Mouse (Mus musculus) bone marrow, adult 2 months (tissue): ENCODE measurements around the gene Crtac1. TPM values are rescaled to one million over a fixed set of nuclear protein-coding genes. Genes with fewer than 3 reads are reported as not detected.

Experiments
- H3K27ac ChIP-seq: fragments of 200-500 bp; 2 replicates; pipeline ENCODE4 v1.5.1; 2012; ENCODE audit warnings: low read depth, mild to moderate bottlenecking, control low read depth, inconsistent platforms, low read length; ENCODE audit not compliant: control insufficient read depth, poor library complexity, insufficient read depth
- H3K4me1 ChIP-seq: fragments of 200-500 bp; 2 replicates; pipeline ENCODE4 v1.6.1; 2011; ENCODE audit warnings: low read length; ENCODE audit not compliant: control insufficient read depth, insufficient read depth
- H3K4me3 ChIP-seq: fragments of 200-500 bp; replicated peaks from 2 replicates; pipeline ENCODE3; 2011; ENCODE audit warnings: mild to moderate bottlenecking, low read depth, low read length, control low read depth; ENCODE audit not compliant: control insufficient read depth
- CTCF ChIP-seq: fragments of 200-500 bp; IDR thresholded peaks from 2 replicates; pipeline ENCODE4 v1.5.1; 2011; ENCODE audit warnings: low read length, control low read depth; ENCODE audit not compliant: control insufficient read depth, insufficient read depth
- POLR2A ChIP-seq: fragments of 200-500 bp; IDR thresholded peaks from 2 replicates; pipeline ENCODE4 v1.6.1; 2011; ENCODE audit warnings: low read depth, mild to moderate bottlenecking, control low read depth, low read length, borderline replicate concordance; ENCODE audit not compliant: control insufficient read depth
- WGBS: fragments of 180-500 bp; shearing (Covaris S2); methylation state at CpG from one replicate; pipeline ENCODE4 v1.1.7; 2018; 5-methylcytosine and 5-hydroxymethylcytosine counted together
- polyA plus RNA-seq: library from polyadenylated mRNA; stranded (reverse); fragments of >200 nt; gene quantifications from 2 replicates; pipeline ENCODE4 v1.2.4, GENCODE M21; 2011; ENCODE audit warnings: low replicate concordance; ENCODE audit not compliant: missing spikeins, insufficient read depth, insufficient read length

Gene Crtac1
- polyA plus RNA-seq, 1 experiment = 12.3 TPM

GRCm38 (mm10) chr19:42399974-42400373 lies 31.6 kb downstream of the Crtac1 start:
- Histone ChIP-seq H3K4me1 (no peaks in the 10 kb centered on the region), H3K4me3 (no peak overlapping the region), H3K27ac (no peak overlapping the region)
- no peak for TF ChIP-seq CTCF
- no peak for TF ChIP-seq POLR2A
- whole genome bisulfite sequencing = 59% methylated on average over 3 of the region's 3 CpGs

- no peak overlapping the region for H3K27ac ChIP-seq
- H3K4me3 ChIP-seq = no peak overlapping the region
- TF ChIP-seq CTCF = no peak
- TF ChIP-seq POLR2A = no peak
- 20% methylated on average over 11 of the region's 11 CpGs for WGBS
- no peaks in the 10 kb centered on the region for H3K4me1 ChIP-seq
Observed at GRCm38 (mm10) chr19:42397281-42397680, 34.3 kb downstream of the Crtac1 start.

- Histone ChIP-seq H3K27ac (no peak overlapping the region), H3K4me1 (no peaks in the 10 kb centered on the region; the same call in 1 of the 2 replicates), H3K4me3 (no peak overlapping the region)
- WGBS = 46% methylated on average over 2 of the region's 2 CpGs
- TF ChIP-seq CTCF (no peak), POLR2A (no peak)
Observed at GRCm38 (mm10) chr19:42394848-42395534, 36.6 kb downstream of the Crtac1 start.

DNA sequence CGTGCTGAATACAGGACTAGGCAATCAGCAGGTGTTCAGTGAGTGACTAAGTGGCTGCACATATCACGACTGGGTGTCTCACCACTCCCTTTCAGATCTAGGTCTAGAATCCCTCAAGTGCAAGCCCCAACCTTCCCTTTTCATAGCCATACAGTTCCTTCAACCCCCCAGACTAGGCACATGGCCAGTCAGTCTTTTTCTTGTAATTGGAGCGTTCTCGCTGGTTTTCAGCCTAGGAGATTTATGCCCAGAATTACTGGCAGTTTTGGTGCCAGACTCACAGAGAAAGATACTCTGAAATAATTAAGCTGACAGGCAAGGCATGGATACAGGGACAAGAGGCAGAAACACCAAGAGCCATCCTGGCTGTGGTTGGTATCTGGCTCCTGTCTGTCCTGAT lies 37.7 kb downstream of the Crtac1 start:
- no peaks in the 10 kb centered on the region; the same call in 1 of the 2 replicates for H3K4me1 ChIP-seq
- no peak overlapping the region for H3K4me3 ChIP-seq
- H3K27ac ChIP-seq = no peak overlapping the region
- TF ChIP-seq CTCF = no peak
- WGBS = 83% methylated on average over 4 of the region's 4 CpGs

DNA sequence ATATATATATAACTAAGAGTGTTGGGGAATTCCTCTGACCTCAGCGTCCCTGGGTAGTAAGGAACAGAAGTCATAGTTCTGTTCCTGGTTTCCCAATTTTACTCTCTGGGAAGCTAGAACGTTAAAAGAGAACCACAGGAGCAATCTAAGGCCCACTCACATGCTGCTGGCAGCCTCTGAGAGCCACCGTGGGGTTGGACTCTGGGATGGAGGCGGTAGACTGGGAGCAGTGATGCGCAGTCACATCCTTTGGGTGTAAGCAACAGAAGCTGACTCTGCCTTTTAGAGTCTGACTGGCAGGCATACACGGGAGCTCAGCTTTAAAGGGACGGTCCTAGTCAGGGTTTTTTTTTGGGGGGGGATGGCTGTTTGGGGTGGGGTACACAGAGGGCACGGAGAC lies 39.5 kb downstream of the Crtac1 start:
- WGBS = 80% methylated on average over 8 of the region's 8 CpGs
- no peaks in the 10 kb centered on the region; the same call in 1 of the 2 replicates for H3K4me1 ChIP-seq
- no peak for TF ChIP-seq CTCF
- TF ChIP-seq POLR2A = no peak
- H3K27ac ChIP-seq = no peak overlapping the region
- H3K4me3 ChIP-seq = no peak overlapping the region

GRCm38 (mm10) chr19:42389574-42389973 lies 42.0 kb downstream of the Crtac1 start:
- WGBS = 87% methylated on average over 14 of the region's 14 CpGs
- Histone ChIP-seq H3K4me1 (no peaks in the 10 kb centered on the region; the same call in 1 of the 2 replicates), H3K27ac (no peak overlapping the region), H3K4me3 (no peak overlapping the region)
- TF ChIP-seq CTCF (no peak), POLR2A (no peak)

GRCm38 (mm10) chr19:42384981-42385598 lies 46.5 kb downstream of the Crtac1 start:
- no peak for TF ChIP-seq POLR2A
- no peak for TF ChIP-seq CTCF
- no peak overlapping the region for H3K27ac ChIP-seq
- H3K4me1 ChIP-seq = no peaks in the 10 kb centered on the region; the same call in 1 of the 2 replicates
- 27% methylated on average over 15 of the region's 15 CpGs for WGBS
- no peak overlapping the region for H3K4me3 ChIP-seq

DNA sequence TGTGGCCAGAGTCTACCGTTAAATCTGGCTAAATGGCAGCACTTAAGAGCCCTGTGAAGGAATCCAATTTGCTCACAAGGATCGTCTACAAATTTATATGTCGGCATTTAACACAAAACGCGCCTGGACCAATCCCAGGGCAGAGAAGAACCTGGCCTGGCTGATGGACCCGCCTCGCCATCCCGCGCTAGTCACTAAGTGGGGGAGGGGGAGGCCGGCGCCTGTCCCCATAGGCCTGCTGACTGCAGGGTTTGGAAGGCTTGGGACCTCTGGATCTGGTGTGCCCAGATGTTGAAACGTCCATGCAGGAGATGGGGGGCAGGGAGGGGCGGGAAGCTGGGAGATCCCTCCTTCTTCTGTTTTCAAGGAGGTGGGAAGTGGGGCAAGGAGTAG lies 50.6 kb downstream of the Crtac1 start:
- WGBS = 8% methylated on average over 13 of the region's 13 CpGs
- TF ChIP-seq CTCF (no peak), POLR2A (no peak)
- Histone ChIP-seq H3K27ac (no peak overlapping the region), H3K4me1 (no peaks in the 10 kb centered on the region), H3K4me3 (no peak overlapping the region)
